Mouse (Mus musculus) MEL (cell line): ENCODE measurements around the gene Lrrc8e. TPM values are rescaled to one million over a fixed set of nuclear protein-coding genes. Genes with fewer than 3 reads are reported as not detected.

Experiments
- DNase-seq: peaks from one replicate; pipeline ENCODE4 v3.0.0; 2011; ENCODE audit warnings: low read depth, low spot score
- H3K27ac ChIP-seq: 2 replicates; pipeline ENCODE4 v1.5.1; 2012; ENCODE audit warnings: low read depth, mild to moderate bottlenecking, control low read depth, low read length, moderate library complexity; ENCODE audit not compliant: control insufficient read depth
- H3K27me3 ChIP-seq, 2 experiments: fragments of 150-350 bp in 1 of 2; sonication (generic) in 1 of 2; 2 replicates each; pipeline ENCODE4 v1.6.1; 2012; ENCODE audit warnings: low read length in 2 of 2, mild to moderate bottlenecking in 2 of 2, improper control_type of control experiment in 1 of 2, moderate library complexity in 1 of 2; ENCODE audit not compliant: insufficient read depth in 2 of 2, control insufficient read depth in 1 of 2
- H3K36me3 ChIP-seq, 2 experiments: 2 replicates each; pipeline ENCODE4 v1.6.1; 2012 to 2014; ENCODE audit warnings: low read length in 2 of 2, improper control_type of control experiment in 1 of 2, inconsistent platforms in 1 of 2, mild to moderate bottlenecking in 1 of 2; ENCODE audit not compliant: insufficient read depth in 2 of 2, control insufficient read depth in 1 of 2
- H3K4me1 ChIP-seq, 2 experiments: fragments of 150-350 bp in 1 of 2; sonication (generic) in 1 of 2; 2 replicates each; pipeline ENCODE4 v1.6.1; 2012; ENCODE audit warnings: low read length in 2 of 2, improper control_type of control experiment in 1 of 2, mild to moderate bottlenecking in 1 of 2; ENCODE audit not compliant: insufficient read depth in 2 of 2, control insufficient read depth in 1 of 2
- H3K4me3 ChIP-seq, 2 experiments: fragments of 150-350 bp in 1 of 2; sonication (generic) in 1 of 2; 2 replicates each; pipeline ENCODE4 v1.5.1; 2012; ENCODE audit warnings: low read depth in 2 of 2, low read length in 2 of 2, mild to moderate bottlenecking in 2 of 2, moderate library complexity in 2 of 2, control low read depth in 1 of 2, improper control_type of control experiment in 1 of 2; ENCODE audit not compliant: control insufficient read depth in 1 of 2, insufficient read depth in 1 of 2
- H3K79me2 ChIP-seq: 2 replicates; pipeline ENCODE4 v1.6.1; 2012; ENCODE audit warnings: mild to moderate bottlenecking, low read length, moderate library complexity; ENCODE audit not compliant: control insufficient read depth, poor library complexity, insufficient read depth
- H3K9ac ChIP-seq: 2 replicates; pipeline ENCODE4 v1.6.1; 2012; ENCODE audit warnings: low read depth, mild to moderate bottlenecking, control low read depth, low read length, moderate library complexity; ENCODE audit not compliant: control insufficient read depth, poor library complexity, severe bottlenecking
- H3K9me3 ChIP-seq: fragments of 150-350 bp; sonication (generic); replicated peaks from 2 replicates; pipeline ENCODE4 v1.6.1; 2012; ENCODE audit warnings: mild to moderate bottlenecking, low read length, improper control_type of control experiment, moderate library complexity; ENCODE audit not compliant: insufficient read depth
- CHD1 ChIP-seq: IDR thresholded peaks from 2 replicates; pipeline ENCODE4 v1.6.1; 2012; ENCODE audit warnings: low read depth, mild to moderate bottlenecking, inconsistent platforms, low read length, improper control_type of control experiment
- CTCF ChIP-seq, 3 experiments: IDR thresholded peaks in 2 of 3; conservative IDR thresholded peaks in 1 of 3; 2 replicates each; pipeline ENCODE4 v1.5.1; 2011 to 2012; ENCODE audit warnings: low read length in 3 of 3, low read depth in 2 of 3, mild to moderate bottlenecking in 2 of 3, improper control_type of control experiment in 1 of 3, inconsistent platforms in 1 of 3, mixed read lengths in 1 of 3, moderate library complexity in 1 of 3; ENCODE audit not compliant: control insufficient read depth in 1 of 3, insufficient read depth in 1 of 3, poor library complexity in 1 of 3, severe bottlenecking in 1 of 3
- E2F4 ChIP-seq: IDR thresholded peaks from 2 replicates; pipeline ENCODE4 v1.6.1; 2011; ENCODE audit warnings: low read depth, low read length, improper control_type of control experiment, borderline replicate concordance
- ELF1 ChIP-seq: IDR thresholded peaks from 2 replicates; pipeline ENCODE4 v1.6.1; 2014; ENCODE audit warnings: low read depth, mild to moderate bottlenecking, inconsistent platforms, low read length, improper control_type of control experiment, moderate library complexity
- ETS1 ChIP-seq: IDR thresholded peaks from 2 replicates; pipeline ENCODE4 v1.6.1; 2012; ENCODE audit warnings: low read depth, mild to moderate bottlenecking, inconsistent platforms, low read length, improper control_type of control experiment, moderate library complexity
- GABPA ChIP-seq: IDR thresholded peaks from 2 replicates; pipeline ENCODE4 v1.6.1; 2012; ENCODE audit warnings: low read depth, mild to moderate bottlenecking, inconsistent platforms, low read length, improper control_type of control experiment, moderate library complexity
- GATA1 ChIP-seq: IDR thresholded peaks from 2 replicates; pipeline ENCODE4 v1.6.1; 2011; ENCODE audit warnings: low read depth, low read length, improper control_type of control experiment
- HCFC1 ChIP-seq: IDR thresholded peaks from 2 replicates; pipeline ENCODE4 v1.6.1; 2012; ENCODE audit warnings: low read depth, mild to moderate bottlenecking, inconsistent platforms, low read length, improper control_type of control experiment, moderate library complexity
- KAT2A ChIP-seq: conservative IDR thresholded peaks from 2 replicates; pipeline ENCODE4 v1.6.1; 2012; ENCODE audit warnings: low read depth, low read length, improper control_type of control experiment, inconsistent platforms
- MAFK ChIP-seq: IDR thresholded peaks from 2 replicates; pipeline ENCODE4 v1.6.1; 2011; ENCODE audit warnings: low read depth, mild to moderate bottlenecking, low read length, improper control_type of control experiment, borderline replicate concordance
- MAX ChIP-seq: IDR thresholded peaks from 2 replicates; pipeline ENCODE4 v1.6.1; 2011; ENCODE audit warnings: low read length, improper control_type of control experiment
- MXI1 ChIP-seq: IDR thresholded peaks from 2 replicates; pipeline ENCODE4 v1.6.1; 2011; ENCODE audit warnings: mild to moderate bottlenecking, low read depth, low read length, improper control_type of control experiment
- MYC ChIP-seq: IDR thresholded peaks from 2 replicates; pipeline ENCODE4 v1.6.1; 2011; ENCODE audit warnings: low read depth, mild to moderate bottlenecking, low read length, improper control_type of control experiment, moderate library complexity
- NELFE ChIP-seq: IDR thresholded peaks from 2 replicates; pipeline ENCODE4 v1.6.1; 2011; ENCODE audit warnings: low read depth, low read length, improper control_type of control experiment
- NRF1 ChIP-seq: IDR thresholded peaks from 2 replicates; pipeline ENCODE4 v1.6.1; 2014; ENCODE audit warnings: low read depth, mild to moderate bottlenecking, inconsistent platforms, low read length, improper control_type of control experiment, moderate library complexity; ENCODE audit not compliant: poor library complexity, insufficient read depth, severe bottlenecking
- POLR2A ChIP-seq, 2 experiments: IDR thresholded peaks; 2 replicates each; pipeline ENCODE4 v1.6.1; 2011 to 2012; ENCODE audit warnings: low read length in 2 of 2, mild to moderate bottlenecking in 2 of 2, control low read depth in 1 of 2, improper control_type of control experiment in 1 of 2, low read depth in 1 of 2, moderate library complexity in 1 of 2; ENCODE audit not compliant: control insufficient read depth in 1 of 2, insufficient read depth in 1 of 2, poor library complexity in 1 of 2
- POLR2AphosphoS2 ChIP-seq: IDR thresholded peaks from 2 replicates; pipeline ENCODE4 v1.6.1; 2011; ENCODE audit warnings: low read length, improper control_type of control experiment
- POLR2AphosphoS5 ChIP-seq: IDR thresholded peaks from 2 replicates; pipeline ENCODE4 v1.6.1; 2012; ENCODE audit warnings: low read depth, borderline replicate concordance, mild to moderate bottlenecking, inconsistent platforms, low read length, moderate library complexity, mixed read lengths
- RAD21 ChIP-seq: IDR thresholded peaks from 2 replicates; pipeline ENCODE4 v1.6.1; 2011; ENCODE audit warnings: mild to moderate bottlenecking, low read depth, low read length, improper control_type of control experiment
- SIN3A ChIP-seq: IDR thresholded peaks from 2 replicates; pipeline ENCODE4 v1.6.1; 2012; ENCODE audit warnings: low read length, improper control_type of control experiment, inconsistent platforms
- TAL1 ChIP-seq: IDR thresholded peaks from 2 replicates; pipeline ENCODE4 v1.6.1; 2012; ENCODE audit warnings: mild to moderate bottlenecking, inconsistent platforms, low read length, moderate library complexity, mixed read lengths
- TBP ChIP-seq: IDR thresholded peaks from 2 replicates; pipeline ENCODE4 v1.8.0; 2011; ENCODE audit warnings: low read depth, low read length, improper control_type of control experiment
- TCF12 ChIP-seq: IDR thresholded peaks from 2 replicates; pipeline ENCODE4 v1.6.1; 2014; ENCODE audit warnings: low read depth, mild to moderate bottlenecking, inconsistent platforms, low read length, improper control_type of control experiment, moderate library complexity
- USF1 ChIP-seq: IDR thresholded peaks from 2 replicates; pipeline ENCODE4 v1.6.1; 2014; ENCODE audit warnings: low read depth, mild to moderate bottlenecking, inconsistent platforms, low read length, improper control_type of control experiment, moderate library complexity
- USF2 ChIP-seq, 2 experiments: IDR thresholded peaks; 2 replicates each; pipeline ENCODE4 v1.6.1; 2011 to 2012; ENCODE audit warnings: improper control_type of control experiment in 2 of 2, low read length in 2 of 2, borderline replicate concordance in 1 of 2, inconsistent platforms in 1 of 2, low read depth in 1 of 2, mild to moderate bottlenecking in 1 of 2; ENCODE audit not compliant: insufficient read depth in 1 of 2
- ZC3H11A ChIP-seq: IDR thresholded peaks from 2 replicates; pipeline ENCODE4 v1.6.1; 2012; ENCODE audit warnings: low read depth, mild to moderate bottlenecking, inconsistent platforms, low read length, improper control_type of control experiment
- ZMIZ1 ChIP-seq: IDR thresholded peaks from 2 replicates; pipeline ENCODE4 v1.6.1; 2012; ENCODE audit warnings: low read depth, mild to moderate bottlenecking, inconsistent platforms, low read length, improper control_type of control experiment, moderate library complexity
- ZNF384 ChIP-seq: IDR thresholded peaks from 2 replicates; pipeline ENCODE4 v1.6.1; 2012; ENCODE audit warnings: low read depth, mild to moderate bottlenecking, inconsistent platforms, low read length, improper control_type of control experiment
- polyA plus RNA-seq, 2 experiments: library from polyadenylated mRNA; stranded (reverse) in 1 of 2; unstranded in 1 of 2; fragments of >175 nt in 1 of 2; fragments of >200 nt in 1 of 2; gene quantifications; 2 replicates each; pipeline versions ENCODE4 v1.2.1 to v1.2.4; 2012; ENCODE audit warnings: low replicate concordance in 2 of 2, low read depth in 1 of 2; ENCODE audit not compliant: insufficient read length in 2 of 2, insufficient read depth in 1 of 2, missing spikeins in 1 of 2
- total RNA-seq: library from RNA; depleted of rRNA; stranded (reverse); fragments of 300-350 nt; gene quantifications from 2 replicates; pipeline ENCODE4 v1.2.3, GENCODE M21; 2012

Gene Lrrc8e
- total and polyA plus RNA-seq, 3 experiments, result 0.35 to 0.36 TPM; not detected in 1

- Histone ChIP-seq H3K27me3 (no peaks in the 10 kb centered on the region), H3K4me3 (no peak overlapping the region), H3K79me2 (peaks cover 3% of the 10 kb centered on the region), H3K9me3 (no peaks in the 10 kb centered on the region), H3K36me3 (peaks cover 6 to 24% of the 10 kb centered on the region in 2 experiments), H3K4me1 (peaks cover 0 to 4% of the 10 kb centered on the region in 2 experiments; a peak in 1 of 4 replicates), H3K9ac (no peak overlapping the region), H3K27ac (no peak overlapping the region)
- no peak for DNase-seq
- no peak for TF ChIP-seq CHD1
- no peak for TF ChIP-seq KAT2A
- no peak for TF ChIP-seq MXI1
- no peak for TF ChIP-seq MAFK
- no peak for TF ChIP-seq POLR2AphosphoS2
- TF ChIP-seq TAL1, result no peak
- no peak for TF ChIP-seq ZC3H11A
- TF ChIP-seq NRF1, result no peak
- no peak for TF ChIP-seq ZNF384
- no peak for TF ChIP-seq GATA1
These were observed 43.0 kb downstream of the Lrrc8e start for GRCm38 (mm10) chr8:4269609-4270008.

GRCm38 (mm10) chr8:4275275-4276110, 48.9 kb downstream of the Lrrc8e start, which contains the start of gene Timm44:
Gene Timm44 (minus strand): TSS chr8:4275913.
- peak; percentile 97 for DNase-seq
- peaks cover 8 to 9% of the 10 kb centered on the region in 2 experiments for H3K36me3 ChIP-seq
- H3K4me3 ChIP-seq, result peak within 1 kb of the TSS; percentile 53 to 91
- TF ChIP-seq CTCF (IDR thresholded peaks at IDR 0.05 in 2 of 3, conservative IDR thresholded peaks at IDR 0.05 in 1 of 3; ENCODE audit: control insufficient read depth in 1 of 3, insufficient read depth in 1 of 3, low read depth in 2 of 3, low read length in 3 of 3, poor library complexity in 1 of 3, severe bottlenecking in 1 of 3) (no peak), GABPA (no peak), POLR2A (IDR thresholded peaks at IDR 0.05; ENCODE audit: control insufficient read depth in 1 of 2, insufficient read depth in 1 of 2, low read depth in 1 of 2, low read length in 2 of 2, poor library complexity in 1 of 2) (peak; percentile 86 to 91), GATA1 (no peak), HCFC1 (peak; percentile 96), E2F4 (no peak), TBP (peak; percentile 82), KAT2A (peak; percentile 72; the same call in 1 of the 2 replicates), NRF1 (peak; percentile 53; the same call in 1 of the 2 replicates), POLR2AphosphoS5 (no peak), MYC (peak; percentile 32; the same call in 1 of the 2 replicates), ZMIZ1 (peak; percentile 62; the same call in 1 of the 2 replicates), ETS1 (no peak), TCF12 (peak; percentile 68), CHD1 (peak; percentile 86; the same call in 1 of the 2 replicates), RAD21 (no peak), MXI1 (peak; percentile 90), SIN3A (peak; percentile 93), ELF1 (peak; percentile 73), TAL1 (no peak), MAX (peak; percentile 28), USF2 (IDR thresholded peaks at IDR 0.05; ENCODE audit: borderline replicate concordance in 1 of 2, insufficient read depth in 1 of 2, low read depth in 1 of 2, low read length in 2 of 2) (0 out of 4 replicates have a peak, but pooled peaks of 1 of the 2 experiments have one; percentile 9), POLR2AphosphoS2 (peak; percentile 72; the same call in 1 of the 2 replicates), NELFE (peak; percentile 90), USF1 (peak; percentile 90)

More at GRCm38 (mm10) chr8:4275275-4276110, 48.9 kb downstream of the Lrrc8e start, which contains the start of gene Timm44:
- Histone ChIP-seq H3K27ac (peak within 1 kb of the TSS; percentile 69), H3K9me3 (no peaks in the 10 kb centered on the region), H3K79me2 (peaks cover 15% of the 10 kb centered on the region), H3K9ac (peak within 1 kb of the TSS; percentile 92), H3K4me1 (peaks cover 2 to 10% of the 10 kb centered on the region in 2 experiments; a peak in 3 of 4 replicates), H3K27me3 (no peaks in the 10 kb centered on the region)
